Mouse (Mus musculus) MEL (cell line): Measurements from ENCODE around the gene Msi2. TPM values are rescaled to one million over a fixed set of nuclear protein-coding genes. Genes with fewer than 3 reads are reported as not detected.

Experiments used
- DNase-seq: peaks from one replicate; pipeline ENCODE4 v3.0.0; 2011; ENCODE audit warnings: low read depth, low spot score
- H3K27ac ChIP-seq: 2 replicates; pipeline ENCODE4 v1.5.1; 2012; ENCODE audit warnings: low read depth, mild to moderate bottlenecking, control low read depth, low read length, moderate library complexity; ENCODE audit not compliant: control insufficient read depth
- H3K27me3 ChIP-seq, 2 experiments: fragments of 150-350 bp in 1 of 2; sonication (generic) in 1 of 2; 2 replicates each; pipeline ENCODE4 v1.6.1; 2012; ENCODE audit warnings: low read length in 2 of 2, mild to moderate bottlenecking in 2 of 2, improper control_type of control experiment in 1 of 2, moderate library complexity in 1 of 2; ENCODE audit not compliant: insufficient read depth in 2 of 2, control insufficient read depth in 1 of 2
- H3K36me3 ChIP-seq, 2 experiments: 2 replicates each; pipeline ENCODE4 v1.6.1; 2012 to 2014; ENCODE audit warnings: low read length in 2 of 2, improper control_type of control experiment in 1 of 2, inconsistent platforms in 1 of 2, mild to moderate bottlenecking in 1 of 2; ENCODE audit not compliant: insufficient read depth in 2 of 2, control insufficient read depth in 1 of 2
- H3K4me1 ChIP-seq, 2 experiments: fragments of 150-350 bp in 1 of 2; sonication (generic) in 1 of 2; 2 replicates each; pipeline ENCODE4 v1.6.1; 2012; ENCODE audit warnings: low read length in 2 of 2, improper control_type of control experiment in 1 of 2, mild to moderate bottlenecking in 1 of 2; ENCODE audit not compliant: insufficient read depth in 2 of 2, control insufficient read depth in 1 of 2
- H3K4me3 ChIP-seq, 2 experiments: fragments of 150-350 bp in 1 of 2; sonication (generic) in 1 of 2; 2 replicates each; pipeline ENCODE4 v1.5.1; 2012; ENCODE audit warnings: low read depth in 2 of 2, low read length in 2 of 2, mild to moderate bottlenecking in 2 of 2, moderate library complexity in 2 of 2, control low read depth in 1 of 2, improper control_type of control experiment in 1 of 2; ENCODE audit not compliant: control insufficient read depth in 1 of 2, insufficient read depth in 1 of 2
- H3K79me2 ChIP-seq: 2 replicates; pipeline ENCODE4 v1.6.1; 2012; ENCODE audit warnings: mild to moderate bottlenecking, low read length, moderate library complexity; ENCODE audit not compliant: control insufficient read depth, poor library complexity, insufficient read depth
- H3K9ac ChIP-seq: 2 replicates; pipeline ENCODE4 v1.6.1; 2012; ENCODE audit warnings: low read depth, mild to moderate bottlenecking, control low read depth, low read length, moderate library complexity; ENCODE audit not compliant: control insufficient read depth, poor library complexity, severe bottlenecking
- H3K9me3 ChIP-seq: fragments of 150-350 bp; sonication (generic); replicated peaks from 2 replicates; pipeline ENCODE4 v1.6.1; 2012; ENCODE audit warnings: mild to moderate bottlenecking, low read length, improper control_type of control experiment, moderate library complexity; ENCODE audit not compliant: insufficient read depth
- BHLHE40 ChIP-seq: IDR thresholded peaks from 2 replicates; pipeline ENCODE4 v1.6.1; 2012; ENCODE audit warnings: low read depth, mild to moderate bottlenecking, inconsistent platforms, low read length, improper control_type of control experiment, borderline replicate concordance
- CHD1 ChIP-seq: IDR thresholded peaks from 2 replicates; pipeline ENCODE4 v1.6.1; 2012; ENCODE audit warnings: low read depth, mild to moderate bottlenecking, inconsistent platforms, low read length, improper control_type of control experiment
- CTCF ChIP-seq, 3 experiments: IDR thresholded peaks in 2 of 3; conservative IDR thresholded peaks in 1 of 3; 2 replicates each; pipeline ENCODE4 v1.5.1; 2011 to 2012; ENCODE audit warnings: low read length in 3 of 3, low read depth in 2 of 3, mild to moderate bottlenecking in 2 of 3, improper control_type of control experiment in 1 of 3, inconsistent platforms in 1 of 3, mixed read lengths in 1 of 3, moderate library complexity in 1 of 3; ENCODE audit not compliant: control insufficient read depth in 1 of 3, insufficient read depth in 1 of 3, poor library complexity in 1 of 3, severe bottlenecking in 1 of 3
- E2F4 ChIP-seq: IDR thresholded peaks from 2 replicates; pipeline ENCODE4 v1.6.1; 2011; ENCODE audit warnings: low read depth, low read length, improper control_type of control experiment, borderline replicate concordance
- ELF1 ChIP-seq: IDR thresholded peaks from 2 replicates; pipeline ENCODE4 v1.6.1; 2014; ENCODE audit warnings: low read depth, mild to moderate bottlenecking, inconsistent platforms, low read length, improper control_type of control experiment, moderate library complexity
- EP300 ChIP-seq, 2 experiments: IDR thresholded peaks; 2 replicates each; pipeline ENCODE4 v1.6.1; 2011; ENCODE audit warnings: improper control_type of control experiment in 2 of 2, low read length in 2 of 2, low read depth in 1 of 2, mild to moderate bottlenecking in 1 of 2
- GATA1 ChIP-seq: IDR thresholded peaks from 2 replicates; pipeline ENCODE4 v1.6.1; 2011; ENCODE audit warnings: low read depth, low read length, improper control_type of control experiment
- JUND ChIP-seq: IDR thresholded peaks from 2 replicates; pipeline ENCODE4 v1.6.1; 2011; ENCODE audit warnings: low read depth, mild to moderate bottlenecking, improper control_type of control experiment, low read length
- MAFK ChIP-seq: IDR thresholded peaks from 2 replicates; pipeline ENCODE4 v1.6.1; 2011; ENCODE audit warnings: low read depth, mild to moderate bottlenecking, low read length, improper control_type of control experiment, borderline replicate concordance
- MAX ChIP-seq: IDR thresholded peaks from 2 replicates; pipeline ENCODE4 v1.6.1; 2011; ENCODE audit warnings: low read length, improper control_type of control experiment
- MEF2A ChIP-seq: IDR thresholded peaks from 2 replicates; pipeline ENCODE4 v1.6.1; 2014; ENCODE audit warnings: low read depth, mild to moderate bottlenecking, inconsistent platforms, low read length, improper control_type of control experiment; ENCODE audit not compliant: poor library complexity, insufficient replicate concordance, severe bottlenecking; ENCODE audit errors: extremely low read depth
- MXI1 ChIP-seq: IDR thresholded peaks from 2 replicates; pipeline ENCODE4 v1.6.1; 2011; ENCODE audit warnings: mild to moderate bottlenecking, low read depth, low read length, improper control_type of control experiment
- MYB ChIP-seq: IDR thresholded peaks from 2 replicates; pipeline ENCODE4 v1.6.1; 2011; ENCODE audit warnings: mild to moderate bottlenecking, low read depth, low read length, improper control_type of control experiment
- MYC ChIP-seq: IDR thresholded peaks from 2 replicates; pipeline ENCODE4 v1.6.1; 2011; ENCODE audit warnings: low read depth, mild to moderate bottlenecking, low read length, improper control_type of control experiment, moderate library complexity
- NELFE ChIP-seq: IDR thresholded peaks from 2 replicates; pipeline ENCODE4 v1.6.1; 2011; ENCODE audit warnings: low read depth, low read length, improper control_type of control experiment
- NRF1 ChIP-seq: IDR thresholded peaks from 2 replicates; pipeline ENCODE4 v1.6.1; 2014; ENCODE audit warnings: low read depth, mild to moderate bottlenecking, inconsistent platforms, low read length, improper control_type of control experiment, moderate library complexity; ENCODE audit not compliant: poor library complexity, insufficient read depth, severe bottlenecking
- POLR2A ChIP-seq, 2 experiments: IDR thresholded peaks; 2 replicates each; pipeline ENCODE4 v1.6.1; 2011 to 2012; ENCODE audit warnings: low read length in 2 of 2, mild to moderate bottlenecking in 2 of 2, control low read depth in 1 of 2, improper control_type of control experiment in 1 of 2, low read depth in 1 of 2, moderate library complexity in 1 of 2; ENCODE audit not compliant: control insufficient read depth in 1 of 2, insufficient read depth in 1 of 2, poor library complexity in 1 of 2
- POLR2AphosphoS2 ChIP-seq: IDR thresholded peaks from 2 replicates; pipeline ENCODE4 v1.6.1; 2011; ENCODE audit warnings: low read length, improper control_type of control experiment
- POLR2AphosphoS5 ChIP-seq: IDR thresholded peaks from 2 replicates; pipeline ENCODE4 v1.6.1; 2012; ENCODE audit warnings: low read depth, borderline replicate concordance, mild to moderate bottlenecking, inconsistent platforms, low read length, moderate library complexity, mixed read lengths
- RAD21 ChIP-seq: IDR thresholded peaks from 2 replicates; pipeline ENCODE4 v1.6.1; 2011; ENCODE audit warnings: mild to moderate bottlenecking, low read depth, low read length, improper control_type of control experiment
- RCOR1 ChIP-seq: IDR thresholded peaks from 2 replicates; pipeline ENCODE4 v1.6.1; 2012; ENCODE audit warnings: low read depth, mild to moderate bottlenecking, inconsistent platforms, low read length, improper control_type of control experiment
- SIN3A ChIP-seq: IDR thresholded peaks from 2 replicates; pipeline ENCODE4 v1.6.1; 2012; ENCODE audit warnings: low read length, improper control_type of control experiment, inconsistent platforms
- SMC3 ChIP-seq: IDR thresholded peaks from 2 replicates; pipeline ENCODE4 v1.6.1; 2011; ENCODE audit warnings: low read depth, low read length, improper control_type of control experiment
- TAL1 ChIP-seq: IDR thresholded peaks from 2 replicates; pipeline ENCODE4 v1.6.1; 2012; ENCODE audit warnings: mild to moderate bottlenecking, inconsistent platforms, low read length, moderate library complexity, mixed read lengths
- USF1 ChIP-seq: IDR thresholded peaks from 2 replicates; pipeline ENCODE4 v1.6.1; 2014; ENCODE audit warnings: low read depth, mild to moderate bottlenecking, inconsistent platforms, low read length, improper control_type of control experiment, moderate library complexity
- ZC3H11A ChIP-seq: IDR thresholded peaks from 2 replicates; pipeline ENCODE4 v1.6.1; 2012; ENCODE audit warnings: low read depth, mild to moderate bottlenecking, inconsistent platforms, low read length, improper control_type of control experiment
- ZKSCAN1 ChIP-seq: IDR thresholded peaks from 2 replicates; pipeline ENCODE4 v1.6.1; 2012; ENCODE audit warnings: low read depth, mild to moderate bottlenecking, inconsistent platforms, low read length, improper control_type of control experiment, moderate library complexity
- ZNF384 ChIP-seq: IDR thresholded peaks from 2 replicates; pipeline ENCODE4 v1.6.1; 2012; ENCODE audit warnings: low read depth, mild to moderate bottlenecking, inconsistent platforms, low read length, improper control_type of control experiment
- polyA plus RNA-seq, 2 experiments: library from polyadenylated mRNA; stranded (reverse) in 1 of 2; unstranded in 1 of 2; fragments of >175 nt in 1 of 2; fragments of >200 nt in 1 of 2; gene quantifications; 2 replicates each; pipeline versions ENCODE4 v1.2.1 to v1.2.4; 2012; ENCODE audit warnings: low replicate concordance in 2 of 2, low read depth in 1 of 2; ENCODE audit not compliant: insufficient read length in 2 of 2, insufficient read depth in 1 of 2, missing spikeins in 1 of 2
- total RNA-seq: library from RNA; depleted of rRNA; stranded (reverse); fragments of 300-350 nt; gene quantifications from 2 replicates; pipeline ENCODE4 v1.2.3, GENCODE M21; 2012

Msi2 gene
- total and polyA plus RNA-seq, 3 experiments = 16.2 to 29.7 TPM; not detected in 1

DNA sequence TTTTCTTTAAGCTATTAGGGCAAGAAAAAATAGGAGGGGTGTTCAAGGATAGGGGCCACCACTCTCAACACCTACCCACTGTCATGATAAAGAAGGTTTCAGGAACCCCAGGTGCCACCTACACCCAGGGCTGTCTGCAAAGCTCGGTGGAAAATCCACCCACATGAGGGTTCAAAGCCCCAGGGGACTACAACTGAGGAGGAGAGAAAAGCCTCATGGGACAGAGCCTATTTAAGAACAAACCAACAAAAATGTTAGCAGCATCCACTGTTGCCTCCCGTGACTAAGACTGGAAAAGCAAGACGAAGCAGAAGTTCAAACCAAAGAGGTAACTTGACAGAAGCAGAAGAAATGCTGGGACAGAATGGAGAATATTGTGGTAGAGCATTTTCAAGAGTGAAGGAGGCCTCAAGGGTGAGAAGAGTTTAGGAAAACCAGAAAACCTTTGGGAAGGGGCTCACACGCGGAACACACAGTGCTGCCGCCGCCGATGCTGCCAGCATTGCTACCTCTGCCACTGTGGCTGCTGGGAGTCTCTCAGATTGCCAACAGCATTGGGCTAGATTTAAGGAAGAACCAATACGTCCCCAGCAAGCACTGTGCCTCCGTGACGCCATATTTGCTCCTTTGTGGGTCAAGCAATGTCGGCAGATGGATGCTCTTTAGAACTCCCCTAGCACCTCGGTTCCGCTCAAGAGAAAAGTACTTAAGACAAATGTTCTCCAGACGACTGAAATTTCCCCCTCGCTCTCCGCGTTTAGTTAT, 224.3 kb downstream of the Msi2 start:
- H3K4me1 ChIP-seq = no peaks in the 10 kb centered on the region
- no peak overlapping the region for H3K27ac ChIP-seq
- H3K27me3 ChIP-seq = no peaks in the 10 kb centered on the region
- no peaks in the 10 kb centered on the region for H3K79me2 ChIP-seq
- H3K9ac ChIP-seq = no peak overlapping the region
- no peak overlapping the region for H3K4me3 ChIP-seq
- DNase-seq = no peak
- no peaks in the 10 kb centered on the region for H3K9me3 ChIP-seq
- no peaks in the 10 kb centered on the region for H3K36me3 ChIP-seq
- TF ChIP-seq ZC3H11A (no peak), E2F4 (no peak), MYC (no peak), NELFE (no peak), POLR2AphosphoS5 (no peak), SMC3 (no peak), POLR2AphosphoS2 (no peak), CTCF (IDR thresholded peaks at IDR 0.05 in 2 of 3, conservative IDR thresholded peaks at IDR 0.05 in 1 of 3; ENCODE audit: control insufficient read depth in 1 of 3, insufficient read depth in 1 of 3, low read depth in 2 of 3, low read length in 3 of 3, poor library complexity in 1 of 3, severe bottlenecking in 1 of 3) (no peak), MAX (no peak), GATA1 (no peak), EP300 (IDR thresholded peaks at IDR 0.05; ENCODE audit: low read depth in 1 of 2, low read length in 2 of 2) (no peak), MEF2A (no peak), MYB (no peak), ZKSCAN1 (no peak), RAD21 (no peak), BHLHE40 (no peak), POLR2A (IDR thresholded peaks at IDR 0.05; ENCODE audit: control insufficient read depth in 1 of 2, insufficient read depth in 1 of 2, low read depth in 1 of 2, low read length in 2 of 2, poor library complexity in 1 of 2) (no peak), MXI1 (no peak), RCOR1 (no peak), JUND (no peak)

DNA sequence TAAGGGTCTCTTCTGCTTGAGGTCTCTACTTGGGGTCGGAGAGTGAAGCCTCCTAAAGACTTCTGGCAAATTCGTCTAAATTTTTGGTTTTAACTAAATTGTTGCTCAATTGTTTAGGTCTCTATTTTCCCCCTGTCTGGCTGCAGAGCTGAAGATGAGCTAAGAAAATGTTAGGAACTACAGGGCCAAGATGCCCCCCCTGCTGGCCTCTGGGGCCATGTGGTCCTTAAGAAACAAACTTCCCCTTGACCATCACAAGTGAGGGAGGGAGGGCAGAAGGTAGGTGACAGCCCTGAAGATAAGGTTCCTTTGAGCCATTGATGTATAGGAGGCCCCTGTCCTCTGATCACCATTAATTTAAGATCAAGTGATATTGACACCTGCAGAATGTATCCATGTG, 225.7 kb downstream of the Msi2 start:
- H3K9me3 ChIP-seq = no peaks in the 10 kb centered on the region
- no peak for DNase-seq
- H3K27me3 ChIP-seq = no peaks in the 10 kb centered on the region
- H3K27ac ChIP-seq = no peak overlapping the region
- H3K79me2 ChIP-seq = no peaks in the 10 kb centered on the region
- H3K9ac ChIP-seq = no peak overlapping the region
- H3K36me3 ChIP-seq = no peaks in the 10 kb centered on the region
- no peak for TF ChIP-seq USF1
- TF ChIP-seq JUND = no peak
- no peak for TF ChIP-seq SIN3A
- no peak for TF ChIP-seq TAL1
- TF ChIP-seq ELF1 = no peak
- TF ChIP-seq MXI1 = no peak
- no peak for TF ChIP-seq ZNF384
- TF ChIP-seq MEF2A = no peak
- no peak for TF ChIP-seq NELFE
- TF ChIP-seq CTCF (IDR thresholded peaks at IDR 0.05 in 2 of 3, conservative IDR thresholded peaks at IDR 0.05 in 1 of 3; ENCODE audit: control insufficient read depth in 1 of 3, insufficient read depth in 1 of 3, low read depth in 2 of 3, low read length in 3 of 3, poor library complexity in 1 of 3, severe bottlenecking in 1 of 3) = no peak
- no peak for TF ChIP-seq POLR2A (IDR thresholded peaks at IDR 0.05; ENCODE audit: control insufficient read depth in 1 of 2, insufficient read depth in 1 of 2, low read depth in 1 of 2, low read length in 2 of 2, poor library complexity in 1 of 2)
- no peak for TF ChIP-seq MAFK
- TF ChIP-seq NRF1 = no peak
- TF ChIP-seq CHD1 = no peak
- H3K4me1 ChIP-seq = no peaks in the 10 kb centered on the region
- H3K4me3 ChIP-seq = no peak overlapping the region
